Mouse (Mus musculus) liver, embryonic 13.5 days (tissue): ENCODE results near the gene Bcl2l11. TPM values are rescaled to one million over a fixed set of nuclear protein-coding genes. Genes with fewer than 3 reads are reported as not detected.
"Not testable (repeated sequence)": the region's sequence is repeated elsewhere in the genome, so short reads cannot be mapped to it uniquely, and the experiment has no call there.

Source experiments
- ATAC-seq: fragments of 200-750 bp; cut with Nextera tagmentation; 2 replicates; pipeline ENCODE4 v1.8.0; 2017; ENCODE audit warnings: low read depth, mild to moderate bottlenecking, moderate number of reproducible peaks, moderate library complexity
- DNase-seq: peaks from one replicate; pipeline ENCODE4 v3.0.0; 2022
- H3K27ac ChIP-seq: fragments of 300-500 bp; sonication (generic); 2 replicates; pipeline ENCODE4 v1.5.1; 2015; ENCODE audit warnings: moderate library complexity, mild to moderate bottlenecking, inconsistent platforms
- H3K27me3 ChIP-seq: fragments of 300-500 bp; sonication (generic); 2 replicates; pipeline ENCODE4 v1.6.1; 2015; ENCODE audit warnings: mild to moderate bottlenecking, inconsistent platforms
- H3K36me3 ChIP-seq: fragments of 300-500 bp; sonication (generic); 2 replicates; pipeline ENCODE4 v1.6.1; 2015; ENCODE audit warnings: mild to moderate bottlenecking, inconsistent platforms
- H3K4me1 ChIP-seq: fragments of 300-500 bp; sonication (generic); replicated peaks from 2 replicates; pipeline ENCODE4 v1.6.1; 2015; ENCODE audit warnings: inconsistent platforms
- H3K4me2 ChIP-seq: fragments of 300-500 bp; sonication (generic); 2 replicates; pipeline ENCODE4 v1.6.1; 2015; ENCODE audit warnings: inconsistent platforms, mild to moderate bottlenecking, moderate library complexity
- H3K4me3 ChIP-seq: fragments of 300-500 bp; sonication (generic); replicated peaks from 2 replicates; pipeline ENCODE4 v1.5.1; 2015; ENCODE audit warnings: mild to moderate bottlenecking, inconsistent platforms
- H3K9ac ChIP-seq: fragments of 300-500 bp; sonication (generic); 2 replicates; pipeline ENCODE4 v1.6.1; 2015; ENCODE audit warnings: mild to moderate bottlenecking, inconsistent platforms
- H3K9me3 ChIP-seq: fragments of 300-500 bp; sonication (generic); replicated peaks from 2 replicates; pipeline ENCODE4 v1.6.1; 2016; ENCODE audit warnings: inconsistent platforms
- WGBS: fragments of 180-500 bp; shearing (Covaris S2); methylation state at CpG from one replicate; pipeline ENCODE4 v1.1.7; 2015; ENCODE audit not compliant: insufficient replicate concordance; 5-methylcytosine and 5-hydroxymethylcytosine counted together
- polyA plus RNA-seq: library from polyadenylated mRNA; unstranded; fragments of >200 nt; fragmentation: Nextera tagmentation; extraction: Ambion mirVana; gene quantifications from 2 replicates; pipeline ENCODE4 v1.2.1, GENCODE M21; 2015

Gene Bcl2l11
- polyA plus RNA-seq, 1 experiment from 2014 or later, result 5.1 TPM

- WGBS, result 72% methylated on average over 6 of the region's 6 CpGs
- H3K27me3 ChIP-seq, result no peaks in the 10 kb centered on the region
- no peak overlapping the region for H3K9ac ChIP-seq
- H3K4me1 ChIP-seq, result peaks cover 15% of the 10 kb centered on the region
- H3K9me3 ChIP-seq, result no peaks in the 10 kb centered on the region
- DNase-seq, result no peak
- no peak overlapping the region for H3K27ac ChIP-seq
- H3K4me3 ChIP-seq, result no peak overlapping the region
- H3K4me2 ChIP-seq, result no peak overlapping the region
- no peak for ATAC-seq
- H3K36me3 ChIP-seq, result no peaks in the 10 kb centered on the region
These were observed 35.5 kb upstream of the Bcl2l11 start for GRCm38 (mm10) chr2:128090283-128090885.

DNA sequence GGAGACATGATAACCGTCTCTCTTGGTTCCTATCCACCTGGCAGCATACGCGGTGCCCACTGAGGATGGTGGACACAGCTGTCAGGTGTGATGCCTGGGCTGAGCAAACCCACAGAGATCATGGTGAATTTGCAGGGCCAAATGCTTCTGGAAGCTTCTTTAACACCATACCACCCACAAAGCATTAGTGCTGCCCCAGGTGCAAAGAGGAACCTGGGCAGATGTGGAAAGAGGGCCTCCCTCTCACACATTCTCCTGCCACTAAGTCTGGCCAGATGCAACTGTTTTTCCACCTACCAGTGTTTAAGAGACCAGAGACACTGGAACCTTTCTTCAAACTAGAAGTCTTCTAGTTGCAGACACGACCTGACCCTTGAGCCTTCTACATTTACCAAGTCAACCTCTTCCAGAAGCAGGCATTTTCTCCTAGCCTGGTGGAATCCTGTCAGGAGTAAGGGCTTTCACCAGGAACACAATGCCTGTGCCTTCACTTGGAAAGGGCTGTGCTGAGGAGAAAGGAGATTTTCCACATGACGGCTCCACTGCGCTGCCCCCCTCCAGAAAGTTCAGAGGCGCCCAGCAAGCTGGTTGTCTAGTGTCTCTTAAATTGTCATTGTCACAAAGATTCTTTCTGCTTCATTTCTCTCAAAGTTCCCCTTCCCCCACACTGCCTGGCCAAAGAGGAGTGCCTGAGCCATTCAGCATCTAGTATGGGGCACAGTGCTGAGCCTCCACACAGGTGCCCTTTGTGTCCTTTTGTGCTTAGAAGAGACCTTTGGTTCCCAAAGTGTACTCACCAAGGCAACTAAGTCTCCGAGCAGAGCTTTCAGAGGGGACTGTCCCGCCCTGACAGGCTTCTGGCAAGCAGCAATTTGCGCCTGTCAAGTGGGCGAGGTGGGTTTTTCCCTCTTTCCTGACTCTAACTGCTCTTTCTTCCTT is 34.1 kb upstream of the Bcl2l11 start:
- no peaks in the 10 kb centered on the region for H3K9me3 ChIP-seq
- H3K36me3 ChIP-seq, result no peaks in the 10 kb centered on the region
- H3K27ac ChIP-seq, result no peak overlapping the region
- WGBS, result 68% methylated on average over 11 of the region's 11 CpGs
- peaks cover 6% of the 10 kb centered on the region; the same call in 1 of the 2 replicates for H3K4me1 ChIP-seq
- no peak overlapping the region for H3K9ac ChIP-seq
- no peak overlapping the region for H3K4me3 ChIP-seq
- no peak for ATAC-seq
- no peak overlapping the region for H3K4me2 ChIP-seq
- H3K27me3 ChIP-seq, result no peaks in the 10 kb centered on the region
- no peak for DNase-seq

GRCm38 (mm10) chr2:128092451-128092850 is 33.4 kb upstream of the Bcl2l11 start:
- WGBS, result 79% methylated on average over 2 of the region's 2 CpGs
- H3K4me1 ChIP-seq, result peaks cover 6% of the 10 kb centered on the region; the same call in 1 of the 2 replicates
- no peaks in the 10 kb centered on the region for H3K9me3 ChIP-seq
- ATAC-seq, result no peak
- H3K27me3 ChIP-seq, result no peaks in the 10 kb centered on the region
- no peak for DNase-seq
- no peak overlapping the region for H3K27ac ChIP-seq
- H3K4me2 ChIP-seq, result no peak overlapping the region
- no peak overlapping the region for H3K4me3 ChIP-seq
- H3K9ac ChIP-seq, result no peak overlapping the region
- H3K36me3 ChIP-seq, result no peaks in the 10 kb centered on the region

DNA sequence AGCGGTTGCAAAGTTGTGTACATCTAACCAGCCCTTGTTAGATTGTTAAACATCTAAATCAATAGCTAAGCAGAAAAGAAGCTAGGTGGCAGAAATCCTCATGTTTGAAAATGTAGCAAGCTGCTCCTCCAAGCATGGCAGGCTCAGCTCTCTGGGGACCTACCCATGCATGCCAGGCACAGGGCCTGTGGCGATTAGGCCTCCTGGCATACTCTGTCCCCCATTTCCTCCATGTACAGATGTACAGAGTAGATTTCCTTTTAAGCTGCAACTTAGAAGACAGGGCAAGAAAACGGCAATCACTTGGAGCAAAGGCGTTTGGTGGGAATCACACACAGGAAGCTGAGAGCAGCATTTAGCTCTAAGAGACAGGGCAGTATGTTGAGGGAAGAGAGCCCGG is 31.6 kb upstream of the Bcl2l11 start:
- DNase-seq (no peak), ATAC-seq (no peak)
- Histone ChIP-seq H3K4me3 (no peak overlapping the region), H3K4me2 (no peak overlapping the region), H3K9ac (no peak overlapping the region), H3K27ac (no peak overlapping the region), H3K4me1 (peaks cover 6% of the 10 kb centered on the region; the same call in 1 of the 2 replicates), H3K27me3 (no peaks in the 10 kb centered on the region), H3K9me3 (no peaks in the 10 kb centered on the region), H3K36me3 (no peaks in the 10 kb centered on the region)
- 57% methylated on average over 5 of the region's 5 CpGs for WGBS

- H3K36me3 ChIP-seq, result no peaks in the 10 kb centered on the region
- H3K4me2 ChIP-seq, result no peak overlapping the region
- no peaks in the 10 kb centered on the region for H3K27me3 ChIP-seq
- H3K27ac ChIP-seq, result no peak overlapping the region
- no peak overlapping the region for H3K4me3 ChIP-seq
- 54% methylated on average over 2 of the region's 2 CpGs for WGBS
- no peak for DNase-seq
- no peak overlapping the region for H3K9ac ChIP-seq
- H3K4me1 ChIP-seq, result peaks cover 6% of the 10 kb centered on the region; the same call in 1 of the 2 replicates
- ATAC-seq, result no peak
- no peaks in the 10 kb centered on the region for H3K9me3 ChIP-seq
These were observed 31.2 kb upstream of the Bcl2l11 start for GRCm38 (mm10) chr2:128094602-128095001.

DNA sequence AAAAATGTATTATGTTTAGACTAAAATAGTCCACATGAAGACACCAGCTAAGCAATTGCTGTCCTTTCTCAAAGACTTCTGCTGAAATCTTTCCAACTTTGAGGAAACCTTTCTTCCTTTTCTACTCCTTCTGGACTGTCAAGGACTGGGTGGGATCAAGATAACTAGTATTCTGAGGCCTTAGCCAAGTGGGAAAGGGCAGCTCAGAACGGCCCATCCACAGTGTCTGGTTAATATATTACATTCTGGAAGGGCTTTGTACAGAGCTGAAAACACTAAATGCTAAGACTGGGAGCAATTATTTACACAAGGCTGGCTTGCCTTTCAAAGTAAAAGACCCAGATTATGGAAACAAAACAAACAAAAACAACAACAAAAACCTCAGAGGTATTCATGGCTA is 30.6 kb upstream of the Bcl2l11 start:
- H3K4me2 ChIP-seq, result no peak overlapping the region
- no peak for ATAC-seq
- no peak overlapping the region for H3K27ac ChIP-seq
- no peak overlapping the region for H3K9ac ChIP-seq
- H3K4me3 ChIP-seq, result no peak overlapping the region
- H3K36me3 ChIP-seq, result no peaks in the 10 kb centered on the region
- H3K27me3 ChIP-seq, result no peaks in the 10 kb centered on the region
- no peaks in the 10 kb centered on the region for H3K9me3 ChIP-seq
- no peak for DNase-seq
- H3K4me1 ChIP-seq, result peaks cover 6% of the 10 kb centered on the region; the same call in 1 of the 2 replicates
- 43% methylated on average over 1 of the region's 1 CpGs for WGBS

DNA sequence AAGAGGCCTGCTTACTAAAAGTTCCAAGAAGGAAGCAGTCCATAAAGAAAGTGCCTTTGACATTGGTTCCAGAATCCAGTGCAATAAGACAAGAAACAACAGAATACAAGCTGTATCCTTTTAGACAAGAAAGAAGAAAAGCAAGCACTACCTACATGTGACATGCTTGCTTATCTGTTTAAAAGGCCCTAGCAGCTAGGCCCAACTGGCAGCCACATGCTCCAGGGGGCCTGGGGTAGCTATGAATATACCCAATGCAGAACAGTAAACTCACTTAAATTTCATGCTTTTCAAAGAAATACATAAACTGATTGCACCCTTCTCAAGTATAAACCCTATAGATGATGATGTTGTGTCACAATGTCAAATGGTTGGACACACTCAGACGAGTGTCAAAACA is 29.8 kb upstream of the Bcl2l11 start:
- H3K9me3 ChIP-seq, result no peaks in the 10 kb centered on the region
- H3K36me3 ChIP-seq, result no peaks in the 10 kb centered on the region
- WGBS, result 62% methylated on average over 1 of the region's 1 CpGs
- H3K4me2 ChIP-seq, result no peak overlapping the region
- ATAC-seq (no peak), DNase-seq (no peak)
- peaks cover 6% of the 10 kb centered on the region; the same call in 1 of the 2 replicates for H3K4me1 ChIP-seq
- H3K4me3 ChIP-seq, result no peak overlapping the region
- H3K27me3 ChIP-seq, result no peaks in the 10 kb centered on the region
- no peak overlapping the region for H3K9ac ChIP-seq
- H3K27ac ChIP-seq, result no peak overlapping the region

DNA sequence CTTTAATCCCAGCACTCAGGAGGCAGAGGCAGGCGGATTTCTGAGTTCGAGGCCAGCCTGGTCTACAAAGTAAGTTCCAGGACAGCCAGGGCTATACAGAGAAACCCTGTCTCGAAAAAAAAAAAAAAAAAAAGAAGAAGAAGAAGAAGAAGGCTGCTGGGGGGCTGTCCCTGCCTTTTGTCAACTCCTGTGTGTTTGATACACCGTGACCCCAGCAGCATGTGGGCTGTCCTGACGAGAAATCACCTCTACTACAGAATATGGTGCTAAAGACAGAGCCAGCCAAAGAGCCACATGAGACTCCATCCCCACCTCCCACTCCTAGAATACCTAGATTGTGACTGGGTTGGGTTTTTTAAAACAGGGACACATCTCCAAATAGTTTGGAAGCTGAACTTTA is 27.7 kb upstream of the Bcl2l11 start:
- H3K27me3 ChIP-seq, H3K4me3 ChIP-seq, H3K4me2 ChIP-seq, H3K27ac ChIP-seq, H3K9me3 ChIP-seq, H3K9ac ChIP-seq, H3K36me3 ChIP-seq, H3K4me1 ChIP-seq, DNase-seq, ATAC-seq: not testable (repeated sequence)
- WGBS, result 66% methylated on average over 5 of the region's 5 CpGs

DNA sequence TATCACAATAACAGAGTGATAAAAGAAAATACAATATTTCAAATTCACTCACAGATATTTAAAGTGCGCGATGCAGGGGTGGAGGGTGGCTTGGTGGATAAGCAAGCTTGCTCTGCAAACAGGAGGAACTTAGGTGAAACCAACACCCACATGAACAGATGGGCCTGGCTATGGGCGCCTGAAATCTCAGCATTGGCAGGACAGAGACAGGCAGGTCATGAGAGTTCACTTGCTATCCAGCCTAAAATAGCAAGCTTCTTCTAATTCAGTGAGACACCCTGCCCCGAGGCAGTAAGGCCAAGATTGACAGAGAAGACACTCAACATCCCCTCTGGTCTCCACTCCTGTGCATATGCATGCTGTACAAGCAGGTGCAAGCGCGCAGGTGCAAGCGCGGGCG is 23.8 kb upstream of the Bcl2l11 start:
- Histone ChIP-seq H3K9me3 (no peaks in the 10 kb centered on the region), H3K27ac (no peak overlapping the region), H3K27me3 (no peaks in the 10 kb centered on the region), H3K4me3 (no peak overlapping the region), H3K36me3 (no peaks in the 10 kb centered on the region), H3K9ac (no peak overlapping the region), H3K4me1 (no peaks in the 10 kb centered on the region), H3K4me2 (no peak overlapping the region)
- WGBS, result 77% methylated on average over 9 of the region's 9 CpGs
- DNase-seq, result no peak
- ATAC-seq, result no peak

- no peak overlapping the region for H3K4me2 ChIP-seq
- no peak overlapping the region for H3K27ac ChIP-seq
- H3K36me3 ChIP-seq, result no peaks in the 10 kb centered on the region
- no peaks in the 10 kb centered on the region for H3K27me3 ChIP-seq
- no peak for ATAC-seq
- WGBS, result 61% methylated on average over 5 of the region's 5 CpGs
- DNase-seq, result no peak
- H3K4me1 ChIP-seq, result no peaks in the 10 kb centered on the region
- H3K9ac ChIP-seq, result no peak overlapping the region
- no peaks in the 10 kb centered on the region for H3K9me3 ChIP-seq
- no peak overlapping the region for H3K4me3 ChIP-seq
These were observed 21.0 kb upstream of the Bcl2l11 start for GRCm38 (mm10) chr2:128104815-128105214.

GRCm38 (mm10) chr2:128105651-128106050 is 20.2 kb upstream of the Bcl2l11 start:
- no peaks in the 10 kb centered on the region for H3K27me3 ChIP-seq
- ATAC-seq (no peak), DNase-seq (no peak)
- H3K4me1 ChIP-seq, result no peaks in the 10 kb centered on the region
- H3K4me2 ChIP-seq, result no peak overlapping the region
- WGBS, result 67% methylated on average over 11 of the region's 11 CpGs
- no peak overlapping the region for H3K27ac ChIP-seq
- H3K4me3 ChIP-seq, result no peak overlapping the region
- no peaks in the 10 kb centered on the region for H3K9me3 ChIP-seq
- no peaks in the 10 kb centered on the region for H3K36me3 ChIP-seq
- H3K9ac ChIP-seq, result no peak overlapping the region
